Mouse (Mus musculus): ENCODE results near the gene Cst7. TPM values are rescaled to one million over a fixed set of nuclear protein-coding genes. Genes with fewer than 3 reads are reported as not detected.

Gene Cst7
- polyA plus RNA-seq, 1 experiment = 0.48 TPM

GRCm38 (mm10) chr2:150627140-150627539 lies 56.9 kb downstream of the Cst7 start:
- no peak for DNase-seq (ENCODE audit: low spot score)

Other genes starting within 250 kb of the Cst7 start
- not detected in 2 replicates for gene Gm10130, start 246.7 kb upstream of the Cst7 start, polyA plus RNA-seq (2012; rRNA removed)
- 3.3 and 3.5 TPM in 2 replicates for gene 3300002I08Rik, start 207.7 kb upstream of the Cst7 start, polyA plus RNA-seq (2012; rRNA removed)
- 1.5 and 1.7 TPM in 2 replicates for gene Zfp442, start 118.9 kb upstream of the Cst7 start, polyA plus RNA-seq (2012; rRNA removed)
- gene Zfp345, start 85.3 kb upstream of the Cst7 start, polyA plus RNA-seq (2012; rRNA removed) = 0.04 and 0.06 TPM in 2 replicates
- gene Apmap, start 38.2 kb downstream of the Cst7 start, polyA plus RNA-seq (2012; rRNA removed) = 37.1 and 44.4 TPM in 2 replicates
- gene Acss1, start 98.1 kb downstream of the Cst7 start, polyA plus RNA-seq (2012; rRNA removed) = 9.2 and 9.7 TPM in 2 replicates
- gene Vsx1, start 118.9 kb downstream of the Cst7 start, polyA plus RNA-seq (2012; rRNA removed) = not detected in 2 replicates
- 38.4 and 46.2 TPM in 2 replicates for gene Entpd6, start 178.6 kb downstream of the Cst7 start, polyA plus RNA-seq (2012; rRNA removed)
- 290 and 354 TPM in 2 replicates for gene Pygb, start 216.3 kb downstream of the Cst7 start, polyA plus RNA-seq (2012; rRNA removed)

Data from urinary bladder, adult 2 months (tissue).